Mouse (Mus musculus) thymus, postnatal 14 days (tissue): ENCODE data around the gene Themis.
A peak's percentile ranks its signal among the peaks of the same experiment; 100 is the strongest.

ENCODE experiments used
- DNase-seq: peaks from one replicate; pipeline ENCODE4 v3.0.0; 2021

The Themis gene

GRCm38 (mm10) chr10:28668261-28668660, at the start of gene Themis:
Gene Themis (plus strand): TSS chr10:28668360.
- peak; percentile 89 for DNase-seq

- peak; percentile 75 for DNase-seq
These were observed 48.7 kb upstream of the Themis start for GRCm38 (mm10) chr10:28619415-28619814.

- no peak for DNase-seq
These were observed 32.1 kb upstream of the Themis start for GRCm38 (mm10) chr10:28636096-28636495.

GRCm38 (mm10) chr10:28641887-28642286, 26.3 kb upstream of the Themis start:
- DNase-seq: no peak

GRCm38 (mm10) chr10:28647855-28648254, 20.3 kb upstream of the Themis start:
- DNase-seq: no peak

- DNase-seq: no peak
These were observed 18.9 kb upstream of the Themis start for GRCm38 (mm10) chr10:28649109-28649899.

GRCm38 (mm10) chr10:28649900-28650160, 18.3 kb upstream of the Themis start:
- DNase-seq: no peak

- no peak for DNase-seq
These were observed 16.2 kb upstream of the Themis start for GRCm38 (mm10) chr10:28651910-28652309.

GRCm38 (mm10) chr10:28654733-28655132, 13.4 kb upstream of the Themis start:
- DNase-seq: no peak

- DNase-seq: peak; percentile 70
These were observed 3.0 kb upstream of the Themis start for GRCm38 (mm10) chr10:28665141-28665540.

GRCm38 (mm10) chr10:28673931-28674330, 5.8 kb downstream of the Themis start:
- no peak for DNase-seq

GRCm38 (mm10) chr10:28675337-28675736, 7.2 kb downstream of the Themis start:
- DNase-seq: no peak

GRCm38 (mm10) chr10:28694981-28695380, 26.8 kb downstream of the Themis start:
- DNase-seq: peak; percentile 48

GRCm38 (mm10) chr10:28696032-28696431, 27.9 kb downstream of the Themis start:
- DNase-seq: no peak

- no peak for DNase-seq
These were observed 30.0 kb downstream of the Themis start for GRCm38 (mm10) chr10:28698175-28698574.

- no peak for DNase-seq
These were observed 53.7 kb downstream of the Themis start for GRCm38 (mm10) chr10:28721828-28722227.

- no peak for DNase-seq
These were observed 55.1 kb downstream of the Themis start for GRCm38 (mm10) chr10:28723266-28723665.

GRCm38 (mm10) chr10:28730122-28730521, 62.0 kb downstream of the Themis start:
- DNase-seq: peak; percentile 70

GRCm38 (mm10) chr10:28737953-28738352, 69.8 kb downstream of the Themis start:
- no peak for DNase-seq

- no peak for DNase-seq
These were observed 78.3 kb downstream of the Themis start for GRCm38 (mm10) chr10:28746426-28746825.

GRCm38 (mm10) chr10:28753321-28753720, 85.2 kb downstream of the Themis start:
- DNase-seq: no peak

- no peak for DNase-seq
These were observed 86.8 kb downstream of the Themis start for GRCm38 (mm10) chr10:28754927-28755326.

- DNase-seq: no peak
These were observed 108.7 kb downstream of the Themis start for GRCm38 (mm10) chr10:28776777-28777402.

GRCm38 (mm10) chr10:28799469-28799868, 131.3 kb downstream of the Themis start:
- no peak for DNase-seq

GRCm38 (mm10) chr10:28805160-28805559, 137.0 kb downstream of the Themis start:
- no peak for DNase-seq
